Mouse (Mus musculus) adrenal gland, postnatal 4 days (tissue): ENCODE results near the gene Ecd. TPM values are rescaled to one million over a fixed set of nuclear protein-coding genes. Genes with fewer than 3 reads are reported as not detected.

ENCODE experiments used
- DNase-seq, 2 experiments: peaks; one replicate each; pipeline ENCODE4 v3.0.0; 2021 to 2022; ENCODE audit warnings: low spot score in 2 of 2, mixed read lengths in 2 of 2
- long read RNA-seq, 2 experiments: library from polyadenylated mRNA; stranded (forward); transcript quantifications; one replicate each; pipeline ENCODE4 v2.0.0; 2021
- total RNA-seq, 2 experiments: library from RNA; stranded (reverse); gene quantifications; 2 replicates each; pipeline ENCODE4 v1.2.3; 2021

The Ecd gene
- total RNA-seq, result 10 to 100 TPM; 41.5 to 44.5 TPM
- long read RNA-seq, experiment 1, transcript Ecd-201 (14 exons, 3,132 nt), result major isoform, 27 of 32 reads
- long read RNA-seq, experiment 1, partial matches to known transcripts, result 3 of 32 reads
- long read RNA-seq, experiment 1, other reads (novel, unspliced or antisense), result 2 of 32 reads
- long read RNA-seq, experiment 2, transcript Ecd-201 (14 exons, 3,132 nt), result major isoform, 61 of 74 reads
- long read RNA-seq, experiment 2, partial matches to known transcripts, result 9 of 74 reads
- long read RNA-seq, experiment 2, other reads (novel, unspliced or antisense), result 4 of 74 reads

DNA sequence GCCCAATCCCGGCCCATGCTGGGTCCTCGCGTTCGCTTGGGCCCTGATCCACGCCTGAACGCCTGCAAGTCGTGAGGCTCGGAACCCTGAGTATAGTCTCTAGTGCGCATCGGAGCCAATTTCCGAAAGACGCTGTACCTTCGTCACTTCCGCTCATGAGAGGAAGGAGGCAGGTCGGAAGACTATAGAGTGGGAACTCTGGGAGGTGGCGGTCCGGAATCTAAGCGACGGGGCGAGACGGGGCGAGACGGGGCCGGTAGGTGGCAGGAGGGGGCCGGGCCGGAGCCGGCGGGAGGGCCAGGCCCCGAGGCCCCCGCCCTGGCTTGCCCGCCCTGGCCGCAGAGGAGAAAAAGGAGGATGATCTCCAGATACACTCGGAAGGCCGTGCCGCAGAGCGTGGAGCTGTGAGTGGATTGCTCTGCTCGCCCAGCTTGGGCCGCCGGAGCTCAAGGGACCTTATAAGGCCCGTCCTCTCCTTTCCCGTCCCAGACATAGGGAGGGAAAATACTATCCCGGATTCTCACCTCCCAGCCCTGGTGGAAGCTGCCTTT, at the start of gene Ecd, which contains the start of gene Fam149b:
Gene Ecd (minus strand): TSS at position 131 of the 551 bp plus-strand sequence.
Gene Fam149b (plus strand): TSS at position 172 of the 551 bp plus-strand sequence.
- DNase-seq, result peak; percentile 77 to 85

DNA sequence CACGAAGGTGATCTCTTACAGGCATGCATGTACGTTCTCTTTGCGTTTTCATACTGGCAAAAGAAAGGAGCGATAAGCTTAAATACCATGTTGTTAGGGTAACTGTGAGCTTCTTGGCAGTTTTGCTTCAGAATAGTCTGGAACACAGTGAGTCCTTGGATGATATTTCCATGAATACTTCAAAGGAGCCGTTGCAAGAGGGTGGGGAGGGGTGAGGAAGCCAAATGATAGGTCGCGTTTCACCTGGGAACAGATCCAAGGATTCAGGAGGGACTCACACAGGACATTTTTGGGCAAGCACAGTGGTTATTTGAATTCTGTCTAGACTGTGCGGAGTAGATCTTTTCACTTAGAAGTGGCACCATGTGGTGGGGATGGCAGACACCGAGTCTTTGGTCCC, 49.3 kb upstream of the Ecd start:
- no peak for DNase-seq

DNA sequence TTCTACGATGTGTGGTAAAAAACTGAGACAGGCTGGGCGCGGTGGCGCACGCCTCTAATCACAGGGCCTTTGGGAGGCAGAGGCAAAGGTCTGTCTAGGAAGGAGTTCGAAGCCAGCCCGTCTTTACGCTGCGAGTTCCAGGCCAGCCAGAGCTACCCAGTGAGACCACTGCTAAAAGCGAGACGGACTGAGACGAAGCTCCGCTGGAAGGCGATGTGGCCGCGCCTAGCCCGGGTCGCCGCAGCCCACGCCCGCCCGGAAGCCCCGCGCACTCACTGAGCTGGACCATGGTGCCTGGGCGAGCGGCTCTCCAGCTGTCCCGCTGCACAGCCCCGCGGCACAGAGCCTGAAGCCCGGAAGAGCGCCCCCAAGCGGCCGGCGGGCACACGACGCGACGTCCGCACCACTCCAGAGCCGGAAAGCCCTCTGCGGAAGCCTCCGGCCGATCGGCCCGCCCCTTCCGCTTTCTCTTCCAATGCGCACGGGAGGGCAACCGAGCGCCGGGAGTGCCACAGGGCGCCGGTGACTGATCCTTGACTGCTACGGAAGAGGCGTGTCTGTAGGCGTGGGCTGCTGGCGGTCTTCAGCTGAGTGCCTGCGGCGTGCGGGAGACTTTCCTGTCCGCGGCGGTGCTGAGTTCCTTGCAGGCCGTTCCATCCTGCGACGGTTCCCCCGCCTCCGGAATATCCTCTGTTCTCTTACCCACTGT, 45.4 kb upstream of the Ecd start, which contains the start of gene Mrps16:
Gene Mrps16 (minus strand): TSS at position 430 of the 709 bp plus-strand sequence.
- peak; percentile 77 to 86 for DNase-seq

DNA sequence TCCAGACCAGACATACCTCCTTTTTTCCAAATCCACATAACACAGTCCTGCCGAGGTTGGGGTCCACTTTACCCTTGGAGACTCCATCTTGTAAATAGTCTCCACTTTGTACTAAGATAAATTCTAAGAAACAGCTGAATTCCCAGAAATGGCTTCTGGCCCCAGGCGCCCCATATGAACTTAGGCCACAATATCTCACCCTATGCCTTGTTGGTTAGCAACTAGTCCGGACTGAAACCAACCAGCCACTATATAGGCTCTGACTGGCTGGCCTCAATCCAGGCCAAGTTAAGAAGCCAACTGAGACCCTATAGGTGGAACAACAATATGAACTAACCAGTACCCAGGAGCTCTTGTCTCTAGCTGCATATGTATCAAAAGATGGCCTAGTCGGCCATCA, 44.4 kb upstream of the Ecd start:
- DNase-seq, result no peak

DNA sequence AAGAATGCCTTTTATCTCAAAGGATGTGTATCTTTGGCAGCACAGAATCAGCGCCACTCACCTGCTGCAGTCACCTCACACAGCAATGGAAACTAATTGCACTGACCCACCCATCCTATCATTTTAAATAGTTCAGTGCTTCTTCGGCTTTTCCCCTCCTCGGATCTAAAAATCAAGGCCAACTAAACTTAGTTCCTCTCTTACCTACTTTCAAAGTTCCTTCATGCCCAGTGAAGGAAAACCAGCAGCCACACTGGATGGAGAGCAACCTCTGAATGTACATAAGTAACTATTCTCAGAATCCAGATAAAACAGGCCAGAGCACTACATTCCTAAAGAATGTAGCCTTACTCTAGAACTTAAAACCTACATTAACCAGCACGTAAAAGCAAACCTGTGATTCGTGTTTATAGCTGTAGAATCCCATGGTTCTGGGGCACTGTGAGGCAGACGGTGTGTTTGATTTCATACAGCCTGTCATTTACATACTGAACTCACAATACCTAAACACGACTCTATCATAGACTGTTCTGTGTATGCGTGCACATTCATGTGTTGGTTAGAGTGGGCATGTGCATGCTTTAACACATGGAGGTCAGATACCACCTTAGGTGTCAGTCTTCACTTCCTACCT, 41.6 kb upstream of the Ecd start:
- DNase-seq, result no peak

DNA sequence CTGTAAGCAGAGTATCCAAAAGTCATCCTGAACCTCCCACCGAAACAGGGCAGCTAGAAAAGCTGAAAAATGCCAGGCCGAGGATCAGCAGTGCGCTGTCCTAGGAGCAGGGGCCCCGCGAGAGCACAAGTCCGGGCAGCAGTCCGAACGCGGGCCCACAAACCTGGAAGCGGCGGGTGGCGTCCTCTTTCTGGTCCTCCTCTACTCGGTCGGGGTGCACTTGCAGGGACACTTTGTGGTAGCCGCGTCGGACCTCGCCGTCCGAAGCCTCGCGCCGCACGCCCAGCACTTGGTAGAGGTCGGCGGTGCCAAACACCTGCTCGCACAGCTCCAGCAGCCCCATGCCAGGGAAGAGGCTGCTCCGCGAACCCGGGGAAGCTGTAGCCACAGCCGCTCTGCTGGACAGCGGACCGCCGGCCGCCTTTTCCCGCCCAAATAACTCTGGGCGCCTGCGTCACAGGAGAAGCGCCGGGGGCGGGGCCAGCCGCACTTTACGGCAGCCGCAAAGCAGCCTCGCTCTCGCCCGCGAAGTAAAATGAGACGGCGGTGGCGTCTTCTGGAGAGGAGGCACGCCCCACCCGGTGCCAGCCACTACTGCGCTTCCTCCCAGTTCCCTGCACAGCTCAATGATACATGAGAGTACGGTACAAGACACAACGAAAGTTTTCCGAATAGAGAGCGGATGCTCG, 40.7 kb upstream of the Ecd start, which contains the start of gene Dnajc9:
Gene Dnajc9 (minus strand): TSS at position 470 of the 689 bp plus-strand sequence.
- peak; percentile 85 to 91 for DNase-seq

DNA sequence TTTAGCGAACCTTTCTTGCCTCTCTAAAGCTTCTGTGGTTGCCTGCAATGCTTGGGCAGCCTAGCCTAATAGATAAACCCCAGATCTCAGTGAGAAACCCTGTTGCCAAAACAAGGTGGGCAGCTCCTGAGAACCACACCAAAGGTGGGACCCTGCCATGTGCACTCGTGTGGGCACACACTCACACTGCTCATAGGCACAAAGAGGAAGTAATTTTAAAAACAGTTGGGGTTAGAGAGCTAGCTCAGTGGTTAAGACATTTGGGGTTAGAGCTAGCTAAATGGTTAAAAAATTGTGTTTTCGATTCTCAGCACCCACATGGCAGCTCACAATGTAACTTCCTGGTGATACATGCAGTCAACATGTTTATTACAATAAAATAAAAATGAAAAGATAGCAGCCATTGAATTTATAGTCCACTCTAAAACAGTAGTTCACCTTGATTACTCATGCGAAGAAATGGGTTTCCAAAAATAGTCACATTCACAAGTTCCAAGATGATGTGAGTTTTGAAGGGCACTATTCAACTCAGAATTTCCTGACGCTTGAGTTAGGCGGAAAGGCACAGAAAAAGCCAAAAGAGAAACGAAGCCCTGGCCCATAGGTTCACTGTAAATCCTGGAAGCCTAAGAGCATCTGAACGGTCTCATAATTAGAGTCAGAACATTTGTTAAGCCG, 32.0 kb upstream of the Ecd start:
- DNase-seq, result no peak

DNA sequence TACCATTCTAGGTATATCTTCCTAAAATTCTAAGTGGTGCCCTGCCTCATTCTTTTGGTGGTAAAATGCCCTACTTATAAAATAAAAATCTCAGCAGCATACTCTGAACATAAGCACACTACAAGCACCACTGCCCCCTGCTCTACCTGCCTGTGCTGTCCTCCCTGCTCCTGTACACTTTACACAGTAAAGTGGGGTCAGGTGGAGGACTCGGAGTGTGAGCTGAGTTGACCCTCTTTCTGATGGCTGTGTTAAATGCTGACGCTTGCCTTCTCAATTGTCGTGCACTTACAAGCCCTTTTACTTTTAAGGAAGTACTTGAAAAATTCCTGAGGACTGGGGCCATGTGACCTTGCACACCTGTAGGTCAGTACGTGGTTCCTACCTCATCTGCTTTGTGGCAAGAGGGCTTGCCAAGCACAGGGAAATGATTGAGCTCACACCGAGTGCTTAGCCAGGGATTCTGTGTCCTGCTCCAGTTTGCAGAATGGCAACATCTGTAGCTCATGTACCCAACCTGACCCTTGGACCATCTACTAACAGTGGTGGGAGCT, 31.2 kb upstream of the Ecd start:
- no peak for DNase-seq

DNA sequence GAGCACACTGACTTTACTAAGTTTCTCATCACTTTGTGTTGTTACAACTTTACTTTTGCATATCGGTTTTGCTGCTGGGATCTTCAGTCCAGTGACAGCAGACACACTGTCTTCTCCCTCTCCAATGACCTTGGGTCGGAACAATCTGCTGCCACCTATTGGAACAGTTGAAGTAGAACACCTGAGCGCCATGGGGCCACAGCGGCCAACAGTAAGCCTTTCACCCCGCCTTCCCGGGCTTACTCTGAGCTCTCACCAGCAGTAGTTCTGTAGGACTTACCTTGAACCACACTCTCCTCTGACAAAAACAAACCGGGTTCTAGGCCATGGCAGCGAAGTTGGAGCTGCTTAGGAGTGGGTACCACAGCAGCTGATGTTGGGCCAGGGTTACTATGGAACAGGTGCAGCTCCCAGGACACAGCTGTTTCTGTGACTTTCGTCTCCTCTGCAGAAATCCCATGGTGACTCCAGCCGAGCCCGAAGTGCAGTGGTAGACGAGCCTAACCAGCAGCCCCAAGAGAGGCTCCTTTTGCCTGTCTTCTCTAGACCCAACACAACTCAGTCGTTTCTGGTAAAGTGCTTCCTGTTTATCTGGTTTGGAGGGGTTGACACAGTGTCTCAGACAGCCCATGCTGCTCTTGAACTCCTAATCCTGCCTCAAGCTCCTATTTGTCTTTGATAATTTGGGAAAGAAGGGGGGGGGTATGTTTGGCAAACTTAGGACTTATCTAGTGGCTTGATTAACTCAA, 30.6 kb upstream of the Ecd start:
- peak in 1 of 2 experiments; percentile 30 for DNase-seq

DNA sequence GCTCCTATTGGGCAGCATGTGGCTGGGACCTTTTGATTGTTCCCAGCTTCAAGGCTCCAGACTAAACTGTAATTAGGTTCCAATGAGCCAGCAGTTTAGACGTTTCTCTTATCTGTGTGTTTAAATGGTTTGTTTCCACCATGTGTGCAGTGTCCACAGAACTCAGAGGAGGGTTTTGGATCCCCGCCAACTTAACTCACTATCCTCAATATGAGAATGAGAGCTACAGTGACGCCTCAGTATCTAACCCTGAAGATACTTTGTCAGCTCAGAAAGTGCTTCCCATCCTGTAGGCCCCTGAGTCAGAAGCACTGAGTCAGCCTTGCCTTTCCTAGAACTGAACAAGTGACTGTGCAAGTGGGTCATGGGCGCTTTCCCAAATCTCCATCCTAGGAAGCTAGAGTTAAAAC, 29.2 kb upstream of the Ecd start:
- DNase-seq, result peak in 1 of 2 experiments; percentile 25

DNA sequence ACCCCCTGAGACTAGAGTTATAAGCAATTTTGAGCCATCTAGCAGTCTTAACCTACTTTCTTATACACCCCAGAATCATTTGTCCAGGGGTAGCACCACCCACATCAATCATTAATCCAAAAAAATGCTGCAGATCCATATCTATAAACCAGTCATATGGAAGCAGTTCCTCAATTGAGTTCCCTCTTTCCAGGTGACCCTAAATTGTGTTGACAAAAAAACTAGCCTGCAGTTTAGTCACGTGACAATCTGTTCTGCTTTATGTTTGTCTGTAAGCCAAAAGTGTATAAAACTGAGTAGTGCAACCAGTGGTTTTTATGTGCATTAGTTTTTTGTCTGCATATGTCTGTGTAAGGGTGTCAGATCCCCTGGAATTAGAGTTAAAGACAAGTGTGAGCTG, 23.9 kb upstream of the Ecd start:
- no peak for DNase-seq

DNA sequence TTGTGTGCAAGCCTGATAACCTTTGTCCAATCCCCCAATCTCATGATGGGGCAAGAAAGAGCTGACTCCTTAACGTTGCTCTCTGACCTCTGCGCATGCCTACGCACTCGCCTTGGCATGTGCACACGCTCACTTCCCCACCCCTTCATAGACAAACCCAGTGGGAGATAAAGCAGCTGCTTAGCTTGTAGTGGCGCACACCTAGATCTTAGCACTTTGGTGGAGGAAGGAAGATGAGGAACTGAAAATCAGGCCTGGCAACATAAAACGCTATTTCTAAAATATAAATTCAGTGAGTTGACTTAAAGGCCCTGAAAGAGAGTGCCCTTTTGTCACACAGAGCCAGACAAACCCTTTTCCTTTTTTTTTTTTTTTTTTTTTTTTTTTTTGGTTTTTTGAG, 22.9 kb upstream of the Ecd start:
- no peak for DNase-seq

DNA sequence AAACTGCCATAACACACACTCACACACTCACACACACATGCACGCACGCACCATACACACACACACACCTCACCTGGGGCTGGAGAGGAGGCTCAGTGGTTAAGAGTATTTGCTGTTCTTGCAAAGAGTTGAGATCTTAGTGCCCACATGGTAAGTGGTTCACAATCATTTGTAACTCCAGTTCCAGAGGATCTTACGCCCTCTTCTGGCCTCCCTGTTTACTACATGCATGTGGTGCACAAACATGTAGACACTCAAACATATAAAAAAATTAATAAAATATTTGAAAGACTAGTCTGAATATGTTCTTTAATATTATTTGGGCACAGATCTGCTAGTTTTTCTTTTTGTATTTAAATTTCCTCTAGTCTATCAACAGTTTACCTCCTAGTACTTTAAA, 20.4 kb upstream of the Ecd start:
- no peak for DNase-seq

DNA sequence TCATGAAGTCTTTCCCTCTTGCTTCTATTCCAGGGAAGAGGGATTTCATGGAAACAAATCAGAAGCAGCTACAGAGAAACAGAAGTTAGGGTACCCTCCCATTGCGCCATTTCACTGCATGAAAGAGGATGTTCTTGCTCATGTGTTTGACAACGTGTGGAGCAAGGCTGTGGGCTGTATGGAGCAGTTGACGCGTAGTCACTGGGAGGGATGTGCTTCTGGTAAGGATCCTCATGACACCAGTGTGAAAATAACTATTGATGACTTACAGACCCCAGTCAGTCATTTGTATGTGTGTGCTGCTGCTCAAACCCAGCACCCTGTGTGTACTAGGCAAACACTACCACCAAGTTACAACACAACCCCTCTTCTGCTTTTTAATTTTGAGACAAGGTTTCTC, 15.3 kb upstream of the Ecd start:
- no peak for DNase-seq

DNA sequence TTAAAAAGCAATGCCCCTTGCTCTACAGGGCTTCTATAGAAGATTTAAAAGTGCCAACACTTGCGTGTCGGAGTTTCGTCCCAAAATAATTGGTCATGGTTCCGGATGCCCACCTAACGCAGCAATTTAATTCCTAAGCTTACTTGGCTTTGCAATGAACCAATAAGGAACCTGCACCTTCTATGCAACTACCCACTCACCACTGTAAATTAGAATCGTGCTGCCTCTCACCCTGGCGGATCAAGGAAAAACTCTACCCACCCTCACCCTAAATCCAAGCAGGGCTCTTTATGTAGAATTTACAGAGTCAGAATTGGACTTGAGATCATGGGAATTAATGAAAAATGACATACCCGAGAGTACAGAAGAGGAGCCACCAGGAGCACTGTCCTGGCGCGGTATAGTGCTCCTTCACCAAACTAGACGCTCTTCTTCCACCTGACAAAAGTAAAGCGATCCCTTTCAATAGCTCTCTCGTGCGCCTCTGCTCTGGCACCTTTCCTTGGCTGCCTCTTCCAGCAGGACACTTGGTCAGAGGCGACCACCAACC, 405 bp downstream of the Ecd start:
- DNase-seq, result no peak

DNA sequence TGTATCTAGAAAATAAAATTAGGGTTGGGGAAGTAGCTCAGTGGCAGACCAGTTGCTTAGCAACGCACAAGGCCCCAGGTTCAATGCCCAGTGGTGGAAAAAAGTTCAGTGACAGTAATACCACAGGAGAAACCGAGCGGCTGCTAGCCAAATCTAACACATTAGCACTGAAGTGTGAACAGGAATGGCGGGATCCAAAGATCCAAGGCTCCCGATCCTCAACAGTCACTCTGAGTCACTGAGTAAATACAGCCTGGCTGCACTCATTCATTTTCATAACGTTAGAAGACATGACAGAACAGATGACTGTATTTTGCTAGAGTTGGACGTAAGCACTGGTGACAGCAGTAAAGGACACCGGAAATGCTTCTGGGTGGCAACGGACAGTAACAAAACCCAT, 2.0 kb downstream of the Ecd start:
- no peak for DNase-seq

DNA sequence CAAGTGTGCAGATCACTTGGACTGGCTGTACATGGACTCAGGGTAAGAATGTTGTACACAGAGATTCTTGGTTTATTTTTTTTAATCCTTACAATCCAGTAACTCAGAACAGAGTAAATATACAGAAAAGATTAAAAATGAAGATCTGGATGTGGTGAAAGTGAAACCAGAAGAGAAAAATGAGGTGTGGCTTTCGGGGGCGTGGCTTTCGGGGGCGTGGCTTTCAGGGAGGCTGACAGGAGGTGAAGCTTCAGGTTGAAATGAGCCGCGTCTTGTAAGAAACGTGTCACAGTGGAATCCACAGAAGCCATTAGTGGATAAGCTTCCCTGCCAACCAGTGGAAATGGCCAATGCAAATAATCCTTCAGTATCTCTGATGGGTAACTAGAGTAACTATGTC, 7.1 kb downstream of the Ecd start:
- DNase-seq, result no peak

DNA sequence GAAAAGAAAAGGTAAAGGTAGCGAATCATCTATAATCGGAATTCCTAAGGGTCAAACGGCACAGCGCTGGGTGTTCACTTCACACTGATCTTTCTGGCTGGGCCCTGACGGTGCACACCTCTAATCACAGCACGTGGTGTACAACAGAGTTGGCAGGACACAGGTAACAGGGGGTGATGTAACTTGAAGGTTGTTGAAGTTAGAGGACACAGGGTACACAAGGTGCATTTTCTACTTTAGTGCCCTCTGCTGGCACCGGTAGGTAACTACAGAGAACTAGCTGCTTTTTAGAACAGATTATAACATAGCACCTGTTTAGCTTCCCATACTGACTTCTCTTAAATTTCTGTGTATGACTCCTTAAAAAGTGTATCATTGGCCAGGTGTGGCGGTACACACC, 7.8 kb downstream of the Ecd start:
- no peak for DNase-seq

DNA sequence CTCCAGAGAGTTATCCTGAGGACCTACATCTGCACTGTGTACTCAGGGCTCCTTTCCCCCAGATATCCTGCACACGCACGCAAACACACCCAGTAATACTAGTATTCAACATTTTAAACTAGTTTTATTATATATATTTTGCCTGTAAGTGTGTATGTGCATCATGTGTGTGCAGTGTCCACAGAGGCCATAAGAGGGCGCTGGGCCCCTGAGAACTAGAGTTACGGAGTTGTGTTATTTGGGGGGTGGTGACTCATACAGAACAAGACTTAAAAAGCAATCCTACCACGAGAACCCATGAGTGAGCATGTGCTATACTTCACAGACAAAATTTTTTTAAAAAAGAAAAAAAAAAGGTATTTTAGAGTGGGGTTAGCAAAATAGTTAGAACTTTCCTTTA, 8.5 kb downstream of the Ecd start:
- no peak for DNase-seq
